Mouse (Mus musculus) lung, adult 2 months (tissue): ENCODE data around the gene Plin4.

Experiments
- CTCF ChIP-seq: fragments of 200-500 bp; IDR thresholded peaks from 2 replicates; pipeline ENCODE4 v1.5.1; 2011; ENCODE audit warnings: mild to moderate bottlenecking, low read length, control low read depth; ENCODE audit not compliant: insufficient read depth
- POLR2A ChIP-seq: fragments of 200-500 bp; IDR thresholded peaks from 2 replicates; pipeline ENCODE4 v1.6.1; 2011; ENCODE audit warnings: low read depth, mild to moderate bottlenecking, control low read depth, low read length, borderline replicate concordance; ENCODE audit errors: extremely low read depth

DNA sequence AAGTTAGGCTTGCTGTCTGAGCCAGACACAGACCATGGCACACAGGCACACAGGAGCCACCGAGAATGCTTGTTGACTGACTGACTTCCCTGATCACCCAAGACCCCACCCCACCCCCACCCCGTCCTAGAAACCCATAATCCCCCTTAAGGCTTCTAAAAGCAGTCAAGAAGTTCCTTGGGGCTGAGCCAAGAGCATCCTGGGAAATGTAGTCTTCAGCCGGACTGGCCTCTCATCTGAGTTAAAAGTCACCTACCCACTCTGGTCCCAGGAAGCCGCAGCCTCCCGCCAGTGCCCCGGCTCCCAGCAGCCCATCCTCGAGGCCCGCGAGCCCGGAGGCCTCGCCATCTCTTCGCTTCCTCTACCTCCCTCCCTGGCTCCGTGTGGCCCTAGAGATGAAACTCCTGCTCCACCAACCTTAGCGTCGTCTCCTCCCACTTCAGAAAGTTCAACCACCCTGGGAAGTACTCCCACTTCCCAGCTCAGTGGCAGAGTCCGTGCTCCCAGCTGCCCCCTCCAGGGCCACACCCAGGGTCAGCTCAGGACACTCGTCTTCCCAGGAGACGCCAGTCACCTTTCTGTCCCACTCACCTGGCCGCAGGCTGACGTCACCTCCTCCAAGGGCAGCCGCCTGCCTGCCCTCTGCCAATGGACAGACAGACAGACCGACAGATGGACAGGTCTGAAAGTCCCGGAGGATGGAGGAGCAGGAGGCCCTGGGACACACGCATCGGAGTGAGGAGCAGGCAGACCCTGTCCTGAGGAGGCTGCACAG lies 28.4 kb upstream of the Plin4 start:
- no peak for TF ChIP-seq CTCF
- no peak for TF ChIP-seq POLR2A
